Mouse (Mus musculus) urinary bladder, postnatal 4 days (tissue): Measurements from ENCODE around the gene Rpia.

ENCODE experiments used
- DNase-seq, 2 experiments: peaks; one replicate each; pipeline ENCODE4 v3.0.0; 2021 to 2022; ENCODE audit warnings: low spot score in 2 of 2

Rpia gene

DNA sequence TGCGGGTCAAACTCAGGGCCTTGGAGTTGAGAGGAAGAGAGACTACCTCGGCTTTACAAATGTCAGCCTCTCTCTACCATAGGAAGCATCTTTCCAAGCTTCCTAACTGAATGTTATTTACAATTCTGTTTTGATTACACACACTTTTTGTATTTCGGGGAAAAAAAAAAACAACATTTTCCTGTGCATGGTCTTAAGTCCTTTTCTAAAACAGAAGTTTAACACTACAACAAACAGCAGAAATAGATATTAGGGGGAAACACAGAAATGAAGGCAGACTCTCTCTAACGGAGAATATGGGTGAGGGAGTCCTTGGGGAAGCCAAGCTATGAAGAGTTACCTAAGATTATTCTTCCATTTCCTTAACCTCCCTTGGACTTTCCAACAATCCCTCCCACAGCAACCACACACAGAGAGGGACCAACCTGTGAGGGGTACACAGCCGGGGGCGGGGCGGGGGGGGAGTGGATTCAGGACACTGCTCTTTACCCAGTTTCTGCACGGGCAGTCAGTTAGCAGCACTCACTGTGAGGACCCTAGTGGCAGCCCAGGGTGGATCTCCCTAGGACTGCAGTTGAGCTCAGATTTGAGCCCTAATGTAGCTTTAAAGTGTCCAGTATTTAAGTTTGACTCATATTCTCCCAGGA lies 40.7 kb downstream of the Rpia start:
- DNase-seq: no peak

- no peak for DNase-seq
Measured at GRCm38 (mm10) chr6:70749750-70750149, 42.3 kb downstream of the Rpia start.

DNA sequence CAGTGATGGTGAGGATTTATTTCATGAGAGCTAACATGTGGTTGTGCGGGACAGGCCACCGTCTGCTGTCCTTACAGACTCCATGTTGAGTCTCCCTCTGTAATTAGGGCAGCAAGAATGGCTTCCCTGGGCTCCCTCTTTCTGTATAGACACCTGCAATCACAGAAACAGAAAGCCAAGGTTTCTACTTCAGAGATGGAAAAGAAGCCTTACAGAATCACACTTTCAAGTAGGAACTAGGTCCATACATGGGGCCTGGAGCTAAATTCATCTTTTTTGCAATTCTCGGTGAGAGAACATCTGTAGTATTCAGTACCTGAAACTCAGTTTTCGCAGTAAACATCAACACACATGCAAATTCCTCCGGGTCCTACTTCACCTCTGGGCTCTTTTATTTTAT lies 44.3 kb downstream of the Rpia start:
- DNase-seq: no peak

DNA sequence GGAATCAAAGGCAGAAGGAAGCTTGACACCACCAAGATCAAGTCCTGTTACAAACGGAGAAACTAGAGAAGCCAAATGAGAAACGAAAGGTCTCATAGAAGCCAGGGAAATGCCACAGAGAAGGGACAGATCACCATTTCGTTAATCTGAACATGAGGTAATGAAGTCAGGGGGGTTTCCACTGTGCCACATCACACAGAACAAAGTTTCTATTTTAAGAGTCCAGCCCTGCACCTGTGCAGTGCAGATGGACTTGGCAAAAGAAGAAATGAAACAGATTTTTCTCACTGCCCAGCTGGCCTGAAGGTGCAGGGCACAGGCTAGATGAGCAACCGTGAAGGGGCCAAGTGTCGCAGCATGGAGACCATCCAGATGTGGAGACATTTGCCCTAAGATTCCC lies 48.1 kb downstream of the Rpia start:
- DNase-seq: no peak

DNA sequence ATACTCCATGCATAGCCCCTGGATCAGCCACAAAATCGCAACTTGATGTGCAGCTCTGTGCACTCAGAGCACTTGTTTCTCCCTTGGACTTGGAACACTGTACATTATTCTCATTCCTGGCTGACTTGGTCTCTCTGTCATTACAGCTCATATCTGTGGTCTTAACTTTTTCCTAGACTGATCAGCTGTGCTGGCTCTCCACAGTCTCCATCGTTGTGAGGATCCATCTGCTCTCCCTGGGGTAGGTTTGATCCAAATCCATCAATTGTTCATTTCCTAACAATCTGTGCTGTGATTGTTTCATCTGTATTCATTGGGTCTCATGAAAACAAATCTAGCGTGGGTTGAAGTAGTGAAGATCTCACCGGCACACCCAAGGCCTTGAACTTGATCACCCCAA lies 49.2 kb downstream of the Rpia start:
- DNase-seq: no peak

- DNase-seq: no peak
Measured at GRCm38 (mm10) chr6:70740535-70740934, 51.5 kb downstream of the Rpia start.

DNA sequence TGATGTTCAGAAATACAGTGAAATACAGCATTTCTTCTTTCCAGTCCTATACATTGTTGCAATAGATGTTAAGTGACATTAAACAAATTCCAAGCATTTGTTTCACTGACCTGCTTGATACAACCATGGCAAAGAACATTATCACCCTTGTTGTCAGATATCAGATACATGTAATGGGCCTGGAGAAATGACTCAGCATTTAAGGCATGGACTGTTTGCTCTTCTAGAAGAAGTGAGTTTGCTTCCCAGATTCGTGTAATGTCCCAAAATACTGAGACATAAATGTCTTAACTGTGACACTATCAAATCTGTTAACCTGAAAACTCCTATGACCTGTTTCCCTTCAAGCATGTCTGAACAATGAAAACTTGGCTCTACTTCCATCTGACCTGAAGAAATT lies 52.6 kb downstream of the Rpia start:
- DNase-seq: no peak

DNA sequence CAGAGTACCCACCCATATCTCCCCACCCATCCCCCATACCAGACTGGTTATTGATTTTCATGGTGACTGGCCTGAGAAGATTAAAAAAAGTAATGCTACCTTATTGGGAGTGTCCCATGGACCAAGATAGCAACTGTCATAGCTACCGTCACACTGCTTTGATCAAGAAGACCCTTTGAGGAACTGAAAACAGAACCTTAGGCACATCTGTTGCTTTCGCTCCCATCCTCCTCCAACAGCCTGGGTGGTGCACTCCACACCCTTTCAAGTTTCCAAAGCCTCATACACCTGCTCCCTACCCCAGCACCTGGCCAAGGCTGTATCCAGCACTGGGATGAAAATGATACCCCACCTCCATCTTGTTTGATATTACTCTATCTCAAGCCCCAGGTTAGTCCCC lies 56.5 kb downstream of the Rpia start:
- no peak for DNase-seq

DNA sequence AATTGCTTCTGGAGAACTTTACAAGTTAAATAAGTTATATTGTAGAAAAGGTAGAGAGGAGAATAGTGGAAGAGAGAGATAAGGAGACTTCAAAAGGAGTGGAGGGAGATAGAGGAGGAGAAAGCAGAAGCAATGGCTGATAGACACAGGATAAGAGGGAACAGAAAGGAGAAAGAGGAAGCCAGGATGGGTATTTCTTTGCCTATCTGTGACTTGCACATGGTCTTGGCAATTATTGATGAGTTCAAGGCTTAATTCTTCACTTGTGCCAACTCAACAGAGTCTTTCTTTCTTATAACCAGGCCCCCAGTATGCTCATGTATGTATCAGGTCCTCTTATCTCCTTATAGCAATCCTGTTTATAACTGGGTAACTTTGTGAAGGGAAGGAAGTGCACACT lies 61.2 kb downstream of the Rpia start:
- no peak for DNase-seq

DNA sequence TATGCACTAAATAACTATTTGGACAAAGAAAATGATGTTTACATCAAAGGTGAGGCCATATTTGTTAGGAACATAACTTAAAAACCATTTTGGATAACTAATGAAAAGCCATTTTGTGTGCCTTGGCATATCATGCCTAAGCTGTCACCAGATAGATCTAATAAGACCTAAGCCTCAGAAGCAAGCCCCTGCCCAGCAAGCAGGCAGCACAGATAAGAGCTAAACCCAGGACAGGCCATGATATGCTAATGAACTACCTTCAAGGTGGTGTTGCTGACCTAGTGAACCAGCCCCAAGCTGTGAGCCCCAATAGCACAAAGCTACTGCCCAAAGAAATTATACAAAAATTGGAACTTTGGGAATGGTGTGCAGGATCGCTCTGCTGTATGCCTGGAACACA lies 62.9 kb downstream of the Rpia start:
- no peak for DNase-seq

- DNase-seq: no peak
Measured at GRCm38 (mm10) chr6:70727094-70727721, 64.8 kb downstream of the Rpia start.

GRCm38 (mm10) chr6:70725639-70726038 lies 66.4 kb downstream of the Rpia start:
- no peak for DNase-seq

GRCm38 (mm10) chr6:70724722-70725121 lies 67.3 kb downstream of the Rpia start:
- DNase-seq: no peak

- DNase-seq: no peak
Measured at GRCm38 (mm10) chr6:70722298-70722697, 69.7 kb downstream of the Rpia start.

- no peak for DNase-seq
Measured at GRCm38 (mm10) chr6:70718760-70719159, 73.3 kb downstream of the Rpia start.

GRCm38 (mm10) chr6:70718164-70718563 lies 73.9 kb downstream of the Rpia start:
- DNase-seq: no peak

- DNase-seq: no peak
Measured at GRCm38 (mm10) chr6:70716701-70717393, 75.2 kb downstream of the Rpia start.
